Mouse (Mus musculus): ENCODE data around the gene Ift74. TPM values are rescaled to one million over a fixed set of nuclear protein-coding genes. Genes with fewer than 3 reads are reported as not detected.

Gene Ift74
- polyA plus RNA-seq, 1 experiment from 2014 or later: 16.6 TPM

GRCm38 (mm10) chr4:94713741-94714140 is 99.5 kb downstream of the Ift74 start:
- no peak for ATAC-seq (replicated peaks; ENCODE audit: insufficient number of reproducible peaks, low FRiP score, low TSS enrichment)
- Histone ChIP-seq H3K9me3 (replicated peaks; ENCODE audit: control insufficient read depth, low read length) (no peaks in the 10 kb centered on the region), H3K36me3 (ENCODE audit: control insufficient read depth, insufficient read depth, low read length) (no peaks in the 10 kb centered on the region), H3K27me3 (ENCODE audit: control insufficient read depth, insufficient read depth, low read length) (no peaks in the 10 kb centered on the region), H3K4me1 (ENCODE audit: control insufficient read depth, insufficient read depth, low read length) (peaks cover 5% of the 10 kb centered on the region; the same call in 1 of the 2 replicates), H3K4me3 (ENCODE audit: low read depth, low read length) (no peak overlapping the region), H3K9ac (ENCODE audit: low read depth, low read length) (no peak overlapping the region), H3K4me2 (no peak overlapping the region), H3K27ac (ENCODE audit: low read depth, low read length) (no peak overlapping the region)

GRCm38 (mm10) chr4:94715166-94715565 is 100.9 kb downstream of the Ift74 start:
- peaks cover 5% of the 10 kb centered on the region; the same call in 1 of the 2 replicates for H3K4me1 ChIP-seq (ENCODE audit: control insufficient read depth, insufficient read depth, low read length)
- no peak for ATAC-seq (replicated peaks; ENCODE audit: insufficient number of reproducible peaks, low FRiP score, low TSS enrichment)
- H3K27me3 ChIP-seq (ENCODE audit: control insufficient read depth, insufficient read depth, low read length): no peaks in the 10 kb centered on the region
- WGBS (ENCODE audit: insufficient replicate concordance): 36% methylated on average over 6 of the region's 6 CpGs
- peak overlapping the region; percentile 17; the same call in 1 of the 2 replicates for H3K27ac ChIP-seq (ENCODE audit: low read depth, low read length)
- no peak overlapping the region; the same call in 1 of the 2 replicates for H3K4me2 ChIP-seq
- no peak overlapping the region for H3K4me3 ChIP-seq (ENCODE audit: low read depth, low read length)
- H3K36me3 ChIP-seq (ENCODE audit: control insufficient read depth, insufficient read depth, low read length): no peaks in the 10 kb centered on the region
- H3K9me3 ChIP-seq (replicated peaks; ENCODE audit: control insufficient read depth, low read length): no peaks in the 10 kb centered on the region
- H3K9ac ChIP-seq (ENCODE audit: low read depth, low read length): no peak overlapping the region

- Histone ChIP-seq H3K4me1 (ENCODE audit: control insufficient read depth, insufficient read depth, low read length) (peaks cover 12% of the 10 kb centered on the region), H3K9ac (ENCODE audit: low read depth, low read length) (no peak overlapping the region), H3K9me3 (replicated peaks; ENCODE audit: control insufficient read depth, low read length) (no peaks in the 10 kb centered on the region), H3K4me3 (ENCODE audit: low read depth, low read length) (no peak overlapping the region), H3K27ac (ENCODE audit: low read depth, low read length) (peak overlapping the region; percentile 75), H3K4me2 (no peak overlapping the region), H3K27me3 (ENCODE audit: control insufficient read depth, insufficient read depth, low read length) (no peaks in the 10 kb centered on the region), H3K36me3 (ENCODE audit: control insufficient read depth, insufficient read depth, low read length) (no peaks in the 10 kb centered on the region)
- 57% methylated on average over 4 of the region's 4 CpGs for WGBS (ENCODE audit: insufficient replicate concordance)
- no peak; the same call in 1 of the 2 replicates for ATAC-seq (replicated peaks; ENCODE audit: insufficient number of reproducible peaks, low FRiP score, low TSS enrichment)
Observed at GRCm38 (mm10) chr4:94725799-94726198, 111.5 kb downstream of the Ift74 start.

GRCm38 (mm10) chr4:94732721-94733120 is 118.4 kb downstream of the Ift74 start:
- no peak for ATAC-seq (replicated peaks; ENCODE audit: insufficient number of reproducible peaks, low FRiP score, low TSS enrichment)
- Histone ChIP-seq H3K4me3 (ENCODE audit: low read depth, low read length) (no peak overlapping the region), H3K27ac (ENCODE audit: low read depth, low read length) (no peak overlapping the region), H3K9me3 (replicated peaks; ENCODE audit: control insufficient read depth, low read length) (no peaks in the 10 kb centered on the region), H3K27me3 (ENCODE audit: control insufficient read depth, insufficient read depth, low read length) (no peaks in the 10 kb centered on the region), H3K4me1 (ENCODE audit: control insufficient read depth, insufficient read depth, low read length) (peaks cover 2% of the 10 kb centered on the region), H3K4me2 (no peak overlapping the region), H3K36me3 (ENCODE audit: control insufficient read depth, insufficient read depth, low read length) (no peaks in the 10 kb centered on the region), H3K9ac (ENCODE audit: low read depth, low read length) (no peak overlapping the region)

- 46% methylated on average over 5 of the region's 5 CpGs for WGBS (ENCODE audit: insufficient replicate concordance)
- H3K4me2 ChIP-seq: no peak overlapping the region
- no peaks in the 10 kb centered on the region for H3K9me3 ChIP-seq (replicated peaks; ENCODE audit: control insufficient read depth, low read length)
- peak overlapping the region; percentile 63; the same call in 1 of the 2 replicates for H3K27ac ChIP-seq (ENCODE audit: low read depth, low read length)
- H3K36me3 ChIP-seq (ENCODE audit: control insufficient read depth, insufficient read depth, low read length): no peaks in the 10 kb centered on the region
- H3K27me3 ChIP-seq (ENCODE audit: control insufficient read depth, insufficient read depth, low read length): no peaks in the 10 kb centered on the region
- peaks cover 11% of the 10 kb centered on the region for H3K4me1 ChIP-seq (ENCODE audit: control insufficient read depth, insufficient read depth, low read length)
- no peak for ATAC-seq (replicated peaks; ENCODE audit: insufficient number of reproducible peaks, low FRiP score, low TSS enrichment)
- no peak overlapping the region for H3K9ac ChIP-seq (ENCODE audit: low read depth, low read length)
- H3K4me3 ChIP-seq (ENCODE audit: low read depth, low read length): no peak overlapping the region
Observed at GRCm38 (mm10) chr4:94737326-94738295, 123.3 kb downstream of the Ift74 start.

- H3K9ac ChIP-seq (ENCODE audit: low read depth, low read length): peak within 1 kb of the TSS; percentile 71
- 26% methylated on average over 16 of the region's 16 CpGs for WGBS (ENCODE audit: insufficient replicate concordance)
Observed at GRCm38 (mm10) chr4:94738838-94739731, 124.8 kb downstream of the Ift74 start, which contains the start of gene Tek. TSS of gene Tek (plus strand) at chr4:94739289.

GRCm38 (mm10) chr4:94741824-94742223 is 127.5 kb downstream of the Ift74 start:
- H3K4me3 ChIP-seq (ENCODE audit: low read depth, low read length): peak overlapping the region; percentile 11
- H3K4me1 ChIP-seq (ENCODE audit: control insufficient read depth, insufficient read depth, low read length): peaks cover 24% of the 10 kb centered on the region
- peak overlapping the region; percentile 2; the same call in 1 of the 2 replicates for H3K9ac ChIP-seq (ENCODE audit: low read depth, low read length)
- H3K27ac ChIP-seq (ENCODE audit: low read depth, low read length): no peak overlapping the region
- no peaks in the 10 kb centered on the region for H3K27me3 ChIP-seq (ENCODE audit: control insufficient read depth, insufficient read depth, low read length)
- H3K36me3 ChIP-seq (ENCODE audit: control insufficient read depth, insufficient read depth, low read length): no peaks in the 10 kb centered on the region
- H3K4me2 ChIP-seq: peak overlapping the region; percentile 45
- 62% methylated on average over 1 of the region's 1 CpGs for WGBS (ENCODE audit: insufficient replicate concordance)
- ATAC-seq (replicated peaks; ENCODE audit: insufficient number of reproducible peaks, low FRiP score, low TSS enrichment): no peak
- H3K9me3 ChIP-seq (replicated peaks; ENCODE audit: control insufficient read depth, low read length): no peaks in the 10 kb centered on the region

More at GRCm38 (mm10) chr4:94738838-94739731, 124.8 kb downstream of the Ift74 start, which contains the start of gene Tek:
- Histone ChIP-seq H3K9me3 (replicated peaks; ENCODE audit: control insufficient read depth, low read length) (no peaks in the 10 kb centered on the region), H3K4me1 (ENCODE audit: control insufficient read depth, insufficient read depth, low read length) (peaks cover 11% of the 10 kb centered on the region), H3K4me3 (ENCODE audit: low read depth, low read length) (peak within 1 kb of the TSS; percentile 37), H3K36me3 (ENCODE audit: control insufficient read depth, insufficient read depth, low read length) (no peaks in the 10 kb centered on the region), H3K4me2 (peak within 1 kb of the TSS; percentile 52), H3K27me3 (ENCODE audit: control insufficient read depth, insufficient read depth, low read length) (no peaks in the 10 kb centered on the region), H3K27ac (ENCODE audit: low read depth, low read length) (peak within 1 kb of the TSS; percentile 71)
- ATAC-seq (replicated peaks; ENCODE audit: insufficient number of reproducible peaks, low FRiP score, low TSS enrichment): peak; percentile 73

All from heart, embryonic 11.5 days (tissue).